ENCODE assay signal across 11 mouse cellular contexts in genomic region chr19:47387887-47388286, GRCm38 (mm10).
DNase-seq lines count a peak whose midpoint lies in the region; ATAC-seq and TF ChIP-seq lines count a peak whose summit lies in the region.
"Had no signal": no experiment of that assay in that cellular context is flagged by ENCODE, and none has a peak within 500 bp of the region (broad histone marks: within the 10 kb centered on the region; RNA-seq: fewer than 3 reads in every experiment).

No protein-coding gene starts in this region.

- ATAC-seq in liver, embryonic 11.5 days (replicated peaks; ENCODE audit: low FRiP score), result no peak
- ATAC-seq in liver, postnatal 0 days, result no peak
- ATAC-seq in heart, embryonic 14.5 days (ENCODE audit: insufficient number of reproducible peaks, insufficient read depth, low FRiP score, low read depth), result no peak
- no peak for ATAC-seq in neural tube, embryonic 15.5 days (ENCODE audit: low FRiP score)
- ATAC-seq: forebrain, embryonic 13.5 days had no signal

- no peaks in the 10 kb centered on the region for H3K9me3 ChIP-seq in liver, embryonic 11.5 days (ENCODE audit: control insufficient read depth, low read length)
- no peaks in the 10 kb centered on the region for H3K9me3 ChIP-seq in liver, postnatal 0 days (ENCODE audit: low read length)
- no peaks in the 10 kb centered on the region for H3K9me3 ChIP-seq in heart, embryonic 14.5 days (ENCODE audit: control insufficient read depth, low read length)
- H3K9me3 ChIP-seq in neural tube, embryonic 15.5 days (replicated peaks), result no peaks in the 10 kb centered on the region
- H3K9me3 ChIP-seq: forebrain, embryonic 13.5 days had no signal

- H3K27ac ChIP-seq in liver, embryonic 11.5 days (ENCODE audit: low read depth, low read length), result peak overlapping the region; percentile 55; the same call in 1 of the 2 replicates
- H3K27ac ChIP-seq in liver, postnatal 0 days (ENCODE audit: low read depth), result no peak overlapping the region
- peak overlapping the region; percentile 74 to 92 for H3K27ac ChIP-seq in heart, embryonic 14.5 days (replicated peaks in 1 of 2; ENCODE audit: control insufficient read depth in 1 of 2, insufficient read depth in 1 of 2, low read depth in 2 of 2, low read length in 2 of 2)
- peak overlapping the region; percentile 41; the same call in 1 of the 2 replicates for H3K27ac ChIP-seq in neural tube, embryonic 15.5 days (replicated peaks)
- H3K27ac ChIP-seq: forebrain, embryonic 13.5 days had no signal

- WGBS in liver, embryonic 11.5 days, result 75% methylated on average over 3 of the region's 3 CpGs
- WGBS in liver, postnatal 0 days (ENCODE audit: insufficient replicate concordance), result 74% methylated on average over 3 of the region's 3 CpGs
- 61% methylated on average over 3 of the region's 3 CpGs for WGBS in heart, embryonic 14.5 days
- WGBS in neural tube, embryonic 15.5 days, result 80% methylated on average over 3 of the region's 3 CpGs

- H3K4me2 ChIP-seq in liver, embryonic 11.5 days, result no peak overlapping the region
- no peak overlapping the region for H3K4me2 ChIP-seq in liver, postnatal 0 days (ENCODE audit: low read depth, low read length)
- peak overlapping the region; percentile 39; the same call in 1 of the 2 replicates for H3K4me2 ChIP-seq in heart, embryonic 14.5 days (ENCODE audit: low read length)
- H3K4me2 ChIP-seq in neural tube, embryonic 15.5 days, result no peak overlapping the region
- H3K4me2 ChIP-seq: forebrain, embryonic 13.5 days; midbrain, embryonic 11.5 days had no signal

- no peak overlapping the region for H3K4me3 ChIP-seq in liver, embryonic 11.5 days (ENCODE audit: low read depth, low read length)
- H3K4me3 ChIP-seq in liver, postnatal 0 days (ENCODE audit: low read depth, low read length), result no peak overlapping the region
- H3K4me3 ChIP-seq in heart, embryonic 14.5 days (ENCODE audit: control insufficient read depth in 1 of 2, insufficient read depth in 1 of 2, low read depth in 1 of 2, low read length in 2 of 2), result no peak overlapping the region
- H3K4me3 ChIP-seq in neural tube, embryonic 15.5 days (replicated peaks), result no peak overlapping the region
- H3K4me3 ChIP-seq: forebrain, embryonic 13.5 days had no signal

- TF ChIP-seq EP300 in liver, postnatal 0 days (IDR thresholded peaks at IDR 0.05; ENCODE audit: low read depth), result no peak

- no peak for TF ChIP-seq CTCF in liver, postnatal 0 days (IDR thresholded peaks at IDR 0.05; ENCODE audit: low read depth)

- H3K27me3 ChIP-seq in liver, embryonic 11.5 days (replicated peaks; ENCODE audit: control insufficient read depth, insufficient read depth, low read length), result no peaks in the 10 kb centered on the region
- H3K27me3 ChIP-seq in liver, postnatal 0 days (ENCODE audit: insufficient read depth, low read length), result no peaks in the 10 kb centered on the region
- H3K27me3 ChIP-seq in heart, embryonic 14.5 days (ENCODE audit: control insufficient read depth, insufficient read depth, low read length), result no peaks in the 10 kb centered on the region
- no peaks in the 10 kb centered on the region for H3K27me3 ChIP-seq in neural tube, embryonic 15.5 days (replicated peaks)
- H3K27me3 ChIP-seq: forebrain, embryonic 13.5 days had no signal

- peak overlapping the region; percentile 30; the same call in 1 of the 2 replicates for H3K9ac ChIP-seq in liver, embryonic 11.5 days (ENCODE audit: low read depth, low read length)
- H3K9ac ChIP-seq in liver, postnatal 0 days (replicated peaks), result no peak overlapping the region
- peak overlapping the region; percentile 60 for H3K9ac ChIP-seq in heart, embryonic 14.5 days (ENCODE audit: low read length)
- H3K9ac ChIP-seq in neural tube, embryonic 15.5 days (replicated peaks), result no peak overlapping the region
- H3K9ac ChIP-seq: forebrain, embryonic 13.5 days had no signal

- no peak for DNase-seq in liver, embryonic 11.5 days (ENCODE audit: low spot score)
- DNase-seq in liver, postnatal 0 days, result no peak
- peak; percentile 57 to 69 for DNase-seq in kidney, postnatal 4 days
- DNase-seq in ovary, postnatal 36 days (ENCODE audit: low spot score), result no peak
- no peak for DNase-seq in right cerebral cortex, postnatal 4 days
- DNase-seq in natural killer cell, adult 2 months (ENCODE audit: low spot score in 2 of 2), result no peak
- DNase-seq: cerebellum, adult 11-12 months had no signal

- H3K36me3 ChIP-seq in liver, embryonic 11.5 days (ENCODE audit: control insufficient read depth, insufficient read depth, low read length), result no peaks in the 10 kb centered on the region
- H3K36me3 ChIP-seq in liver, postnatal 0 days (replicated peaks; ENCODE audit: insufficient read depth, low read length), result no peaks in the 10 kb centered on the region
- peaks cover 5% of the 10 kb centered on the region; the same call in 1 of the 2 replicates for H3K36me3 ChIP-seq in heart, embryonic 14.5 days (ENCODE audit: control insufficient read depth, insufficient read depth, low read length)
- no peaks in the 10 kb centered on the region for H3K36me3 ChIP-seq in neural tube, embryonic 15.5 days

- H3K4me1 ChIP-seq in liver, embryonic 11.5 days (replicated peaks; ENCODE audit: control insufficient read depth, insufficient read depth, low read length), result peaks cover 46% of the 10 kb centered on the region
- H3K4me1 ChIP-seq in liver, postnatal 0 days (ENCODE audit: insufficient read depth), result peaks cover 12% of the 10 kb centered on the region
- H3K4me1 ChIP-seq in heart, embryonic 14.5 days (ENCODE audit: control insufficient read depth in 2 of 2, insufficient read depth in 2 of 2, low read length in 2 of 2), result peaks cover 30 to 35% of the 10 kb centered on the region in 2 experiments
- peaks cover 8% of the 10 kb centered on the region; the same call in 1 of the 2 replicates for H3K4me1 ChIP-seq in neural tube, embryonic 15.5 days
- H3K4me1 ChIP-seq: forebrain, embryonic 13.5 days had no signal

Comparison
In these comparisons a context has a peak if more than half of its experiments do, and no peak if none do; other contexts are left out.
1. H3K9ac ChIP-seq: peak in liver, embryonic 11.5 days (single experiment) and heart, embryonic 14.5 days (single experiment); none in liver, postnatal 0 days (single experiment) and neural tube, embryonic 15.5 days (single experiment).
2. DNase-seq: peak in kidney, postnatal 4 days (2 of 2); none in liver, embryonic 11.5 days (single experiment), liver, postnatal 0 days (single experiment), ovary, postnatal 36 days (single experiment), right cerebral cortex, postnatal 4 days (single experiment) and natural killer cell, adult 2 months (0 of 2).